Mouse (Mus musculus) G1E (cell line): ENCODE measurements around the gene Egfr.

Experiments
- CTCF ChIP-seq: IDR thresholded peaks from 2 replicates; pipeline ENCODE4 v1.5.1; 2012; ENCODE audit warnings: low read depth, low read length, inconsistent platforms, mixed read lengths
- TAL1 ChIP-seq: conservative IDR thresholded peaks from 2 replicates; pipeline ENCODE4 v1.6.1; 2012; ENCODE audit warnings: low read depth, low read length, inconsistent platforms, mixed read lengths

GRCm38 (mm10) chr11:16895441-16896356, 143.7 kb downstream of the Egfr start:
- TF ChIP-seq CTCF, result no peak
- no peak for TF ChIP-seq TAL1
